Mouse (Mus musculus): ENCODE measurements around the gene Ddx55. TPM values are rescaled to one million over a fixed set of nuclear protein-coding genes. Genes with fewer than 3 reads are reported as not detected.
"Not testable (repeated sequence)": the region's sequence is repeated elsewhere in the genome, so short reads cannot be mapped to it uniquely, and the experiment has no call there.

The Ddx55 gene
- polyA plus RNA-seq, 1 experiment from 2014 or later = 11.2 TPM

DNA sequence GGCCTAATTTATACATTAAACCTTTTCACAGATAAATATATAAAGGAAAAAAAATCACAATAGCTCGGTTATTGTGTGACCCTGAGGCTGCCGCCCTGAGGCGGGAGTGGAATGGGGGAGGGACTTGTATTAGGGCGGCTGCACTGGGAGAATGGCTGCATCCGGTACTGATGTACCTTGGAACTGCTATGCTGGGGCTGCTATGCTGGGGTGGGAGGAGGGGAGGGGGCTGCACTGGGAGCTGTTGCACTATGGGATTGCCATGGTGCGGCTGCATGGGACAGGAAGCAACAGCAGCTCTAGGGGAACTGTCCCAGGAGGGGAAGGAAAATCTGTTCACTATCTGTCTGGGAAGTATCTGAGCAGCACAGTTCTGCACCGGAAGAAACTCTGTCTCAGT lies 20.2 kb upstream of the Ddx55 start:
- H3K27ac ChIP-seq (ENCODE audit: low read length) = peak overlapping the region; percentile 55

DNA sequence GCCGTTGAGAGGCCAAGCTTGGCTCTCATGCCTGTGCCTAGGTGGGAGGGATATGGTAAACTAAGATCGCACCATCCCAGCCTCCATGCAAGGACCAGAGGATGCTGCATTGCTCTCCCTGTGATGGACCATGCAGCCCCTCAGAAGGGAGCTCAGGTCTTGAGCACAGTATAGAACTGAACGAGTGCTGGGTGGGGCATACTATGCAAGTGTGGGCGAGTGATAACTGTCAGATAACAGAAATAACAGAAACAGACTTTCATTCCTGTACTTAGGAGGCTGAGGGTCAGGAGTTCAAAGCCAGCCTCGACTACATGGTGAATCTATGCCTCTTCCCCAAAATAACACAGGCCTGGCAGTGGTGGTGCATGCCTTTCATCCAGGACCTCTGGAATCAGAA lies 17.6 kb upstream of the Ddx55 start:
- H3K4me2 ChIP-seq (ENCODE audit: low read depth, low read length) = no peak overlapping the region
- no peaks in the 10 kb centered on the region for H3K27me3 ChIP-seq (ENCODE audit: control insufficient read depth, insufficient read depth, low read depth, low read length)
- no peak overlapping the region for H3K9ac ChIP-seq (ENCODE audit: low read length)
- no peak overlapping the region for H3K4me3 ChIP-seq (ENCODE audit: low read length)
- H3K9me3 ChIP-seq (ENCODE audit: control insufficient read depth, low read length) = no peaks in the 10 kb centered on the region
- WGBS = 51% methylated on average over 5 of the region's 5 CpGs
- H3K27ac ChIP-seq (ENCODE audit: low read length) = no peak overlapping the region
- peaks cover 23% of the 10 kb centered on the region for H3K4me1 ChIP-seq (replicated peaks; ENCODE audit: control insufficient read depth, insufficient read depth, low read length)
- ATAC-seq (ENCODE audit: low read depth) = no peak
- no peaks in the 10 kb centered on the region for H3K36me3 ChIP-seq (ENCODE audit: control insufficient read depth, insufficient read depth, low read length)

More for the DNA sequence above, 20.2 kb upstream of the Ddx55 start:
- peaks cover 43% of the 10 kb centered on the region for H3K4me1 ChIP-seq (replicated peaks; ENCODE audit: control insufficient read depth, insufficient read depth, low read length)
- ATAC-seq (ENCODE audit: low read depth) = peak; percentile 29
- peak overlapping the region; percentile 24; the same call in 1 of the 2 replicates for H3K9ac ChIP-seq (ENCODE audit: low read length)
- no peaks in the 10 kb centered on the region for H3K9me3 ChIP-seq (ENCODE audit: control insufficient read depth, low read length)
- no peaks in the 10 kb centered on the region for H3K36me3 ChIP-seq (ENCODE audit: control insufficient read depth, insufficient read depth, low read length)
- no peaks in the 10 kb centered on the region for H3K27me3 ChIP-seq (ENCODE audit: control insufficient read depth, insufficient read depth, low read depth, low read length)
- H3K4me2 ChIP-seq (ENCODE audit: low read depth, low read length) = no peak overlapping the region
- no peak overlapping the region for H3K4me3 ChIP-seq (ENCODE audit: low read length)
- WGBS = 29% methylated on average over 7 of the region's 7 CpGs

DNA sequence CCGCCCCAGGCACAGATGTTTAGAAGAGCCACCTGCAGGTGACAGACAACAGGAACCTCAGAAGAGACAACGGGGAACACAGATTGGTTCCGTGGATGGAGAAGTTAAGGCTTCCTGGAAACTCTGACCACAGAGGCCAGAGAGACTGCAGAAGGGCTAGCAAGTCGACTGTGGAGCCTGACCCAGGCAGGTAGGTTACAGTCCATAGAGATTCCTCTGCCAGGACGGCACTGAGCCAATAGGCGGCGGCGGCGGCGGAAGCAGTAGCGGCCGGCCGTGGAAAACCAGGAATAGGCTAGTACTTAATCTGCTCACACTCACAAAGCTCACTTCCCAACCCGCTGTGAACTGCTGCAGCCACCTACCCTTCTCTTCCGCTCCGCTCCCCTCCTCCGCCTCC lies 15.9 kb upstream of the Ddx55 start:
- WGBS = 2% methylated on average over 16 of the region's 17 CpGs
- Histone ChIP-seq H3K9ac (ENCODE audit: low read length) (peak overlapping the region; percentile 59), H3K27ac (ENCODE audit: low read length) (peak overlapping the region; percentile 78), H3K4me2 (ENCODE audit: low read depth, low read length) (peak overlapping the region; percentile 50), H3K9me3 (ENCODE audit: control insufficient read depth, low read length) (no peaks in the 10 kb centered on the region), H3K4me1 (replicated peaks; ENCODE audit: control insufficient read depth, insufficient read depth, low read length) (peaks cover 16% of the 10 kb centered on the region), H3K4me3 (ENCODE audit: low read length) (peak overlapping the region; percentile 24), H3K27me3 (ENCODE audit: control insufficient read depth, insufficient read depth, low read depth, low read length) (no peaks in the 10 kb centered on the region), H3K36me3 (ENCODE audit: control insufficient read depth, insufficient read depth, low read length) (no peaks in the 10 kb centered on the region)
- no peak for ATAC-seq (ENCODE audit: low read depth)

DNA sequence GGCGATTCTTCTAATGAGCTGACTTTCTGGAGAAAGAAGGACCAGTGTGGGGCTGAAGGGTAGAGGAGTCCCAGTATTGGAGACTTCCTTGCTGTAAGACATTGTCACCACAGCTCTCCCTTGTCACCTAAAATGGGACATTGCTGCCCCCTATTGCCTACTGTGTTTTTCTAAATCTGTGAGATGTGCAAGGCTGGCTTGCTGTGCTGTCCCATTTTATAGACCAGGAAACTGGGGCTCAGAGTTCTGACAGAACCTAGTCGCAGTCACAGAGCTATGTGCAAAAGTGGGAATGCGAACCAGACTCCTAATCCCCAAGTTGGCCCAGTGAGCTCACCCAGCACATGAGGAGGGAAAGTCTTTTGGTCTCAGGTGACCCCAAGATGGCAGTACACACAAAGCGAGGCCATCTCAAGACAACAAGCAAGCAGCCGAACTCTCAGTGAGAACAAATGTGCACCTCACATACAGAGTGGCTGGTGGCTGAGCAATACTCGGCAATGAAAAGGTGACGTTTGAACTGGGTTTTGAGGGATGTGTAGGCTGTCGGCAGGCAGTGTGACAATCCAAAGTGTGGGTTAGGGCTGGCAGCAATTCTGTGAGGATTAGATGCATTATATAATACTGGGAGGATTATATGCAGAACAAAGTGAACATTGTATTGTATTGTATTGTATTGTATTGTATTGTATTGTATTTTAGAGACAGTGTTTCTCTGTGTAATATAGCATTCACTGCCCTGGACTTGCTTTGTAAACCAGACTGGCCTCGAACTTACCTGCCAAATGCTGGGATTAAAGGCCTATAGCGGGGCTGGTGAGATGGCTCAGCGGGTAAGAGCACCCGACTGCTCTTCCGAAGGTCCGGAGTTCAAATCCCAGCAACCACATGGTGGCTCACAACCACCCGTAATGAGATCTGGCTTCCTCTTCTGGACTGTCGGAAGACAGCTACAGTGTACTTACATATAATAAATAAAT lies 13.6 kb upstream of the Ddx55 start:
- Histone ChIP-seq H3K27me3 (ENCODE audit: control insufficient read depth, insufficient read depth, low read depth, low read length) (no peaks in the 10 kb centered on the region), H3K4me2 (ENCODE audit: low read depth, low read length) (no peak overlapping the region), H3K9ac (ENCODE audit: low read length) (no peak overlapping the region), H3K4me1 (replicated peaks; ENCODE audit: control insufficient read depth, insufficient read depth, low read length) (peaks cover 23% of the 10 kb centered on the region), H3K9me3 (ENCODE audit: control insufficient read depth, low read length) (no peaks in the 10 kb centered on the region), H3K36me3 (ENCODE audit: control insufficient read depth, insufficient read depth, low read length) (peaks cover 5% of the 10 kb centered on the region), H3K27ac (ENCODE audit: low read length) (no peak overlapping the region), H3K4me3 (ENCODE audit: low read length) (no peak overlapping the region)
- no peak for ATAC-seq (ENCODE audit: low read depth)
- WGBS = 74% methylated on average over 15 of the region's 16 CpGs

DNA sequence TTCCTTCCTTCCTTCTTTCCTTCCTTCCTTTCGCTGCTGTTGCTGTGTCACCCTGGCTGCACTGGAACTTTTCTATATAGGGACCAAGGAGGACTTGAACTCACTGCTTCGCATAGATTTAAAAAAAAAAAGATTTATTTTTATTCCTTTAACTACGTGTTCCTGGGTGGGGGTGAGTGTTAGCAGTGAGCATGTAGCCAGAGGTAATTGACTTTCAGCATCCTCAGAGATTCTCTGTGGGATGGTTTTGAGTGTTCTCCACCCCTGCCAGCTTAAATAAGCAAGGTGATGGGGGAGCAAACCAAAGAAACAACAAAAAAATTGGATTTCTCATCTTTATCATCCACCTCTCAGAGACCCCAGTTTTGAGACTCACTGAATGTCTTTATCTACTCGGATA lies 12.8 kb upstream of the Ddx55 start:
- H3K9me3 ChIP-seq (ENCODE audit: control insufficient read depth, low read length) = no peaks in the 10 kb centered on the region
- H3K4me1 ChIP-seq (replicated peaks; ENCODE audit: control insufficient read depth, insufficient read depth, low read length) = peaks cover 23% of the 10 kb centered on the region
- peaks cover 13% of the 10 kb centered on the region for H3K36me3 ChIP-seq (ENCODE audit: control insufficient read depth, insufficient read depth, low read length)
- H3K4me2 ChIP-seq (ENCODE audit: low read depth, low read length) = peak overlapping the region; percentile 55
- no peak overlapping the region for H3K9ac ChIP-seq (ENCODE audit: low read length)
- H3K4me3 ChIP-seq (ENCODE audit: low read length) = peak overlapping the region; percentile 78
- WGBS = 70% methylated on average over 4 of the region's 4 CpGs
- no peaks in the 10 kb centered on the region for H3K27me3 ChIP-seq (ENCODE audit: control insufficient read depth, insufficient read depth, low read depth, low read length)
- H3K27ac ChIP-seq (ENCODE audit: low read length) = 0 out of 2 replicates have a peak overlapping the region, but pooled peaks have one; percentile 75
- no peak for ATAC-seq (ENCODE audit: low read depth)

DNA sequence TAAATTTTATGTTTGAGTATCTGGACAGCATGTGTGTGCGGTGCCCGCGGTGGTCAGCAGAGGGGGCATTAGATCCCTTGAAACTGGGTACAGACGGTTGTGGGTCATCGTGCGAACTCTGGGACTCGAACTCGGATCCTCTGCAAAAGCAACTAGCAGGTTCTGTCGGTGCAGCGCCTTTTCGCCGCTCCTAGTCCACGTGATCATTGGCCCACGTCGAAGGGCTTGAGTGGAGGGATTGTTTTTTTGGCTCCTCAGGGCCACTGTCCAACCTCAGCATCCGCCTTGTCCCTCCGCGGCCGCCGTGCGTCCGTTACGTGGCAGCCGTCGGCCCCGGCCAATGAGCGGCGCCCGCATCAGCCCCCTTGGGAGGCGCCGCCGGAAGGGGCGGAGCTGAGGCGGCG lies 12.3 kb upstream of the Ddx55 start, which contains the start of gene Tmed2:
Tmed2 (plus strand) TSS at position 313 of the 404 bp plus-strand sequence.
- Histone ChIP-seq H3K36me3 (ENCODE audit: control insufficient read depth, insufficient read depth, low read length) (peaks cover 18% of the 10 kb centered on the region), H3K9me3 (ENCODE audit: control insufficient read depth, low read length) (no peaks in the 10 kb centered on the region), H3K4me1 (replicated peaks; ENCODE audit: control insufficient read depth, insufficient read depth, low read length) (peaks cover 23% of the 10 kb centered on the region), H3K9ac (ENCODE audit: low read length) (peak within 1 kb of the TSS; percentile 93), H3K27me3 (ENCODE audit: control insufficient read depth, insufficient read depth, low read depth, low read length) (no peaks in the 10 kb centered on the region), H3K4me3 (ENCODE audit: low read length) (peak within 1 kb of the TSS; percentile 78), H3K4me2 (ENCODE audit: low read depth, low read length) (peak within 1 kb of the TSS; percentile 69), H3K27ac (ENCODE audit: low read length) (peak within 1 kb of the TSS; percentile 88)
- WGBS = under 1% methylated on average over 35 of the region's 35 CpGs
- peak; percentile 97 for ATAC-seq (ENCODE audit: low read depth)

DNA sequence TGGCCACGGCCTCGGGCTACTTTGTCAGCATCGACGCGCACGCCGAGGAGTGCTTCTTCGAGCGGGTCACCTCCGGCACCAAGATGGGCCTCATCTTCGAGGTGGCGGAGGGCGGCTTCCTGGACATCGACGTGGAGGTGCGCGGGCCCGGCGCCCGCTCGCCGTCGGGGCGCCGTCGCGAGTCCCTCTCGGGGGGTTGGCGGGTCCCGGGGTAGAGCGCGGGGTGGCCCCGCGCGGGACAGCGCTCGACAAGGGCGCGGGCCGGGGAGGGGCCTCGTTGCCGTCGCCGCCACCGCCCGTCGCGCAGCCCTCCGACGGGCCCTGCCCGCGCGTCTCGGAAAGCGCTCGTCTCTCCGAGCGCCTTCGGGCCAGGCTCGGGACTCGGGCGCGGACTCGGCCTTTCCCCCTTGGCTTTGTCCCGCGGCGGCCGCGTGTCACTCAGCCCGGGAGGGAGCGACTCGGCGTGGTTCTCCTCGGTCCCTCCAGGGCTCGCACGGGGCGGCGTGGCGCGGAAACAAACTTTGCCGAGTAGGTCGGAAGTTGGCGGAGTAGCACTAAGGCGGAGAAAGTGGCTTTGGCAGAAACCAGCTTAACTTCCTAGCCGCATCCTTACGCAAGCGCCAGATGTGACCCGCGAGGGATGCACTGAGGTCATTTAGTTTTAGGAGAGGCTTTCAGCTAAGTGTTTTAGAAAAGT lies 11.6 kb upstream of the Ddx55 start:
- H3K9ac ChIP-seq (ENCODE audit: low read length) = peak overlapping the region; percentile 93
- ATAC-seq (ENCODE audit: low read depth) = peak; percentile 71
- peak overlapping the region; percentile 69 for H3K4me2 ChIP-seq (ENCODE audit: low read depth, low read length)
- under 1% methylated on average over 48 of the region's 89 CpGs for WGBS
- H3K4me1 ChIP-seq (replicated peaks; ENCODE audit: control insufficient read depth, insufficient read depth, low read length) = peaks cover 23% of the 10 kb centered on the region
- no peaks in the 10 kb centered on the region for H3K27me3 ChIP-seq (ENCODE audit: control insufficient read depth, insufficient read depth, low read depth, low read length)
- no peaks in the 10 kb centered on the region for H3K9me3 ChIP-seq (ENCODE audit: control insufficient read depth, low read length)
- peaks cover 24% of the 10 kb centered on the region for H3K36me3 ChIP-seq (ENCODE audit: control insufficient read depth, insufficient read depth, low read length)
- H3K27ac ChIP-seq (ENCODE audit: low read length) = peak overlapping the region; percentile 88
- H3K4me3 ChIP-seq (ENCODE audit: low read length) = peak overlapping the region; percentile 78

DNA sequence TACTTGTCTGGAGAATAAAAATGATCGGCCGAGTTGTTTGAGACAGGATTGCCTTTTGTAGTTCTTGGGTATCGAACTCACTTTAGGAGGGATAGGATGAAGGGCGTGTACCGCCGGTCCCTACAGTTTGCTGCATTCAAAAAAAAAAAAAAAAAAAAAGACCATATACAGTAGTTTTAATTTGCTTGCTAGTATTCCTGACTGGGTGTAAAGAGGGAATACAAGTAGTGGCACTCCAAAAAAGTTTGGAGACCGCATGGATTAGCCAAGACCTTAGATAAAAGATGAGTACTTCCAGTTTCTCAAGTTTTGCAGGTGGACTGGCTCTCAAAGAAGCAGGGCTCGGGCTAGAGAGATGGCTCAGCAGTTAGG lies 11.1 kb upstream of the Ddx55 start:
- H3K4me2 ChIP-seq (ENCODE audit: low read depth, low read length) = peak overlapping the region; percentile 69
- 5% methylated on average over 8 of the region's 8 CpGs for WGBS
- no peaks in the 10 kb centered on the region for H3K27me3 ChIP-seq (ENCODE audit: control insufficient read depth, insufficient read depth, low read depth, low read length)
- H3K27ac ChIP-seq (ENCODE audit: low read length) = peak overlapping the region; percentile 88
- peak overlapping the region; percentile 78 for H3K4me3 ChIP-seq (ENCODE audit: low read length)
- H3K9me3 ChIP-seq (ENCODE audit: control insufficient read depth, low read length) = no peaks in the 10 kb centered on the region
- H3K9ac ChIP-seq (ENCODE audit: low read length) = peak overlapping the region; percentile 93
- no peak for ATAC-seq (ENCODE audit: low read depth)
- peaks cover 21% of the 10 kb centered on the region for H3K4me1 ChIP-seq (replicated peaks; ENCODE audit: control insufficient read depth, insufficient read depth, low read length)
- H3K36me3 ChIP-seq (ENCODE audit: control insufficient read depth, insufficient read depth, low read length) = peaks cover 30% of the 10 kb centered on the region

DNA sequence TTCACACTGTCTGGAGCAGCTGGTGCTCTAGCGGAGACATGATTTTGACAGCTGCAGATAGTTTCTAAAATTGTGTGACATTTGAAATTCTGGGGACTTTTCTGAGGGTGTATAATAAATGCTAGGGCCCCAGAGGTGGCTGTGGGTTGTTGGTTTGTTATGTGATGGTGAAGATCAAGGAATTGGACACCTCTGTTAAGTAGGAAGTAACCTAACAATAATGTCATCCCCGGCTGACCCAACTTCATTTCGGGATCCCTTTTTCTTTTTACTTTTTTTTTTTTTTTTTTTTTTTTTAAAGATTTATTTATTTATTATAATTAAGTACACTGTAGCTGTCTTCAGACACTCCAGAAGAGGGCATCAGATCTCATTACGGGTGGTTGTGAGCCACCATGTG lies 1.9 kb upstream of the Ddx55 start:
- Histone ChIP-seq H3K36me3 (ENCODE audit: control insufficient read depth, insufficient read depth, low read length) (peaks cover 34% of the 10 kb centered on the region), H3K4me1 (replicated peaks; ENCODE audit: control insufficient read depth, insufficient read depth, low read length) (peaks cover 11% of the 10 kb centered on the region)
- not testable (repeated sequence) for ATAC-seq (ENCODE audit: low read depth); H3K9me3 ChIP-seq (ENCODE audit: control insufficient read depth, low read length); H3K4me3 ChIP-seq (ENCODE audit: low read length); H3K9ac ChIP-seq (ENCODE audit: low read length); H3K27ac ChIP-seq (ENCODE audit: low read length); H3K27me3 ChIP-seq (ENCODE audit: control insufficient read depth, insufficient read depth, low read depth, low read length); H3K4me2 ChIP-seq (ENCODE audit: low read depth, low read length)
- WGBS = 63% methylated on average over 4 of the region's 4 CpGs

Measured in lung, embryonic 16.5 days (tissue).